Mouse (Mus musculus) stomach, postnatal 0 days (tissue): Measurements from ENCODE around the gene Usp35. TPM values are rescaled to one million over a fixed set of nuclear protein-coding genes. Genes with fewer than 3 reads are reported as not detected.

Source experiments
- ATAC-seq: fragments of 200-750 bp; cut with Nextera tagmentation; 2 replicates; pipeline ENCODE4 v1.8.0; 2017; ENCODE audit not compliant: low FRiP score, low TSS enrichment
- DNase-seq: peaks from one replicate; pipeline ENCODE4 v3.0.0-alpha.2; 2016; ENCODE audit warnings: low spot score
- H3K27ac ChIP-seq: fragments of 300-500 bp; sonication (generic); replicated peaks from 2 replicates; pipeline ENCODE4 v1.5.1; 2014; ENCODE audit warnings: mild to moderate bottlenecking, control low read depth
- H3K27me3 ChIP-seq: fragments of 300-500 bp; sonication (generic); 2 replicates; pipeline ENCODE4 v1.6.1; 2014; ENCODE audit warnings: low read length; ENCODE audit not compliant: control insufficient read depth, insufficient read depth
- H3K36me3 ChIP-seq: fragments of 300-500 bp; sonication (generic); 2 replicates; pipeline ENCODE4 v1.6.1; 2014; ENCODE audit warnings: low read length, mixed read lengths; ENCODE audit not compliant: control insufficient read depth, insufficient read depth
- H3K4me1 ChIP-seq: fragments of 300-500 bp; sonication (generic); replicated peaks from 2 replicates; pipeline ENCODE4 v1.6.1; 2014; ENCODE audit warnings: antibody characterized with exemption; ENCODE audit not compliant: control insufficient read depth, insufficient read depth
- H3K4me2 ChIP-seq: fragments of 300-500 bp; sonication (generic); replicated peaks from 2 replicates; pipeline ENCODE4 v1.6.1; 2014; ENCODE audit warnings: low read depth, mild to moderate bottlenecking, control low read depth, moderate library complexity
- H3K4me3 ChIP-seq: fragments of 300-500 bp; sonication (generic); 2 replicates; pipeline ENCODE4 v1.5.1; 2014; ENCODE audit warnings: low read depth, low read length, control low read depth
- H3K9ac ChIP-seq: fragments of 300-500 bp; sonication (generic); 2 replicates; pipeline ENCODE4 v1.6.1; 2014; ENCODE audit warnings: mild to moderate bottlenecking, low read length, control low read depth, mixed read lengths
- H3K9me3 ChIP-seq: fragments of 300-500 bp; sonication (generic); 2 replicates; pipeline ENCODE4 v1.6.1; 2016; ENCODE audit warnings: low read length; ENCODE audit not compliant: control insufficient read depth
- CTCF ChIP-seq: IDR thresholded peaks from 2 replicates; pipeline ENCODE4 v1.5.1; 2016; ENCODE audit warnings: antibody characterized with exemption, low read depth, mild to moderate bottlenecking, moderate library complexity
- EP300 ChIP-seq: optimal IDR thresholded peaks from 2 replicates; pipeline ENCODE3; 2016; ENCODE audit warnings: antibody characterized with exemption
- WGBS: fragments of 180-500 bp; shearing (Covaris S2); extraction: QIAGEN DNeasy Blood & Tissue Kit; methylation state at CpG from one replicate; pipeline ENCODE4 v1.1.7; 2014; 5-methylcytosine and 5-hydroxymethylcytosine counted together
- polyA plus RNA-seq: library from polyadenylated mRNA; unstranded; fragments of >200 nt; fragmentation: Nextera tagmentation; extraction: Ambion mirVana; gene quantifications from 2 replicates; pipeline ENCODE4 v1.2.1, GENCODE M21; 2015

Gene Usp35
- polyA plus RNA-seq, 1 experiment from 2014 or later: 0.62 TPM

DNA sequence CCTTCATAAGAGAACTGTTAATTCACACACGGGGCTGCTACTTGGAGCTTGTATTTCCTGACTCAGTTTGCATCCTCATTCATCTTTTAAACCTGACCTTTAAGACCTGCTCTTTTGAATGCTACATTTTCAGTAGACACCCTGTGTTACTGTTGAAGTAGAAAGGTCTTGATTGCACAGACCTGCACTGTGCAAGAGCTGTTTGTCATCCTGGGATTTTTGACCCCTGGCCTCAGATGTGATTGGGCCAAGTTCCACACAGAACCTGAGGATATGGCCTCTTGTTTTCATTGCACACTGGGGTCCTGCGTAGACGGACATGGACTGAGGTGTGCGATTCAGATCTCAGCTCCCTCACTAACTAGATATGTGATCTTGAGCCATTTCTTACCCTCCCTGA, 6.8 kb upstream of the Usp35 start:
- Histone ChIP-seq H3K36me3 (no peaks in the 10 kb centered on the region), H3K4me1 (no peaks in the 10 kb centered on the region; the same call in 1 of the 2 replicates), H3K9ac (no peak overlapping the region), H3K9me3 (no peaks in the 10 kb centered on the region), H3K27ac (no peak overlapping the region), H3K27me3 (no peaks in the 10 kb centered on the region), H3K4me3 (no peak overlapping the region), H3K4me2 (no peak overlapping the region)
- no peak for TF ChIP-seq CTCF
- no peak for TF ChIP-seq EP300
- WGBS: 74% methylated on average over 4 of the region's 4 CpGs
- ATAC-seq (no peak), DNase-seq (no peak)

DNA sequence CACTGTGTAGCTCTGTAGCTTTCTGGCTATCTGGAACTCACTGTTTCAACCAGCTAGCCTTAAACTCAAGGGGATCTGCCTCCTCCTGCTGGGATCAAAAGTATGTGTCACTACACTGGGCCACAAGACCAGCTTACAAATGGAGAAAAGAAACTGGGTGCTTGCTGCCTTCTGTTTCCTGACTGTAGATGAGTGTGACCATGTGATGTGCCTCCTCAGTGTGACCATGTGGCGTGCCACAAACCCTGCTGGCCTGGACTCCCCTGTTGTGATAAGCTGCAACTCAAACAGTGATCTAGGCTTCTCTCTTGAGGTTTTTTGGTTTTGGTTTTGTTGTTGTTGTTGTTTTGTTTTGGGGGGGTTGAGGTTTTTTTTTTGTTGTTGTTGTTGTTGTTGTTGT, 4.9 kb upstream of the Usp35 start:
- 88% methylated on average over 1 of the region's 1 CpGs for WGBS
- no peak for TF ChIP-seq CTCF
- no peak for TF ChIP-seq EP300
- ATAC-seq: no peak
- H3K9me3 ChIP-seq: no peaks in the 10 kb centered on the region
- no peak overlapping the region for H3K4me3 ChIP-seq
- no peak overlapping the region for H3K9ac ChIP-seq
- H3K36me3 ChIP-seq: no peaks in the 10 kb centered on the region
- no peaks in the 10 kb centered on the region; the same call in 1 of the 2 replicates for H3K4me1 ChIP-seq
- no peak for DNase-seq
- no peaks in the 10 kb centered on the region for H3K27me3 ChIP-seq
- H3K4me2 ChIP-seq: no peak overlapping the region
- no peak overlapping the region for H3K27ac ChIP-seq

DNA sequence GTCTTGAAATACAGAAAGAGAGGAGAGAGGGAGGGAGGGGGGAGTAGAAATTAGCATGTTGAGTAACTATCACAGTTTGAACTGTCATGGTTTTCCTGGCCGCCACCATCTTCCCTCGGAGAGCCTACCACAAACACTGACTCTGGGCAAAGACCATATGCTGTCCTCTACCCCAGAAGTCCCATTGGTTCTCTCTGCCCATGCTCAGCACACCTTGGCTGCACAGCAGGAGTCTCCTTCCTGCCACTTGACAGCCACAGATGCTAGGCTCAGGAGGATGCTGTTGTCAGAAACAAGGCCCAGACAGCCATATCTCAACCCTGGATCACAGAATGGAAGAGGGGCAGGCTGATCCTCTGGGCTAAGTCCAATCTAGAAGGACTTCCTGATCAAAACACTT, 2.6 kb upstream of the Usp35 start:
- H3K27me3 ChIP-seq: no peaks in the 10 kb centered on the region
- TF ChIP-seq CTCF (no peak), EP300 (no peak)
- H3K27ac ChIP-seq: no peak overlapping the region
- H3K4me1 ChIP-seq: 0 out of 2 replicates have a peak, but pooled peaks cover 3% of the 10 kb centered on the region
- no peak for DNase-seq
- WGBS: 95% methylated on average over 2 of the region's 2 CpGs
- no peak for ATAC-seq
- no peak overlapping the region for H3K4me2 ChIP-seq
- H3K9me3 ChIP-seq: no peaks in the 10 kb centered on the region
- H3K4me3 ChIP-seq: no peak overlapping the region
- no peaks in the 10 kb centered on the region for H3K36me3 ChIP-seq
- no peak overlapping the region for H3K9ac ChIP-seq

DNA sequence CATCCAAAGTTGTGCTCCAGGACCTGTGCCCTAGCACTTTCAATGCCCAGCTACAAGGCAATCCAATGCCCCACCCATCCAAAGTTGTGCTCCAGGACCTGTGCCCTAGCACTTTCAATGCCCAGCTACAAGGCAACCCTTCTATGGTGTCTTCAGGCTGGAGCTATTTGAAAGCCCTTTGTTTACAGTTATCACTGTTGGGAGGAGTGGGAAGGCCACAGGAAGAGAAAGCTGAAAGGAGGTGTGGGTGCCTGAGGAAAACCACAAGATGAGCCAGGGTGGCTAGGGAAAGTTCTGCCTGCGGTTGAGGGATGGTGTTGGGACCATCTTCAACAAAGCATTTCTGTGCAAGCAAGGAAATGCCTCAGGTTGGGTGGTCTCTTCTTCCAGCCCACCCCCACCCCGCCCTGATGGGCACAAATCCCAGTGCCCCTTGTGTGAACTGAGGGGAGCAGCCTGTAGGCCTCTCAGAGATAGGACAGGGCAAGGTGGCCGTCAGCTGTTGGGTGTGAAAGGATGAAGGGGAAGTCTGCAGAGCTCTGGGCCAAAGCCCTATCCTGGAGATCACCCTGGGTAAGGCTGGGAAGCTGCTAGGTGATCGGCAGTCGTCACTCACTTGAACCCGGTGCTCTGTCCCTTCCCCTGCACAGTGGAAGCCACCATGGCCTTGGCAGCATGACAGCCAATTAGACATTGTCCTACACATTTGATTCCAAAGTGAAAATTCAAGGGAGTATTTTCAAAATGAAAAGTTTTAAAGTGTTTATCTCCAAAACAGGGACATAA, 1.5 kb upstream of the Usp35 start:
- no peak overlapping the region for H3K27ac ChIP-seq
- no peak overlapping the region for H3K9ac ChIP-seq
- H3K4me2 ChIP-seq: peak overlapping the region; percentile 69; the same call in 1 of the 2 replicates
- H3K36me3 ChIP-seq: no peaks in the 10 kb centered on the region
- H3K4me3 ChIP-seq: no peak overlapping the region
- TF ChIP-seq CTCF (no peak), EP300 (no peak)
- WGBS: 83% methylated on average over 6 of the region's 6 CpGs
- no peaks in the 10 kb centered on the region for H3K27me3 ChIP-seq
- H3K4me1 ChIP-seq: 0 out of 2 replicates have a peak, but pooled peaks cover 3% of the 10 kb centered on the region
- DNase-seq (no peak), ATAC-seq (no peak)
- H3K9me3 ChIP-seq: no peaks in the 10 kb centered on the region

DNA sequence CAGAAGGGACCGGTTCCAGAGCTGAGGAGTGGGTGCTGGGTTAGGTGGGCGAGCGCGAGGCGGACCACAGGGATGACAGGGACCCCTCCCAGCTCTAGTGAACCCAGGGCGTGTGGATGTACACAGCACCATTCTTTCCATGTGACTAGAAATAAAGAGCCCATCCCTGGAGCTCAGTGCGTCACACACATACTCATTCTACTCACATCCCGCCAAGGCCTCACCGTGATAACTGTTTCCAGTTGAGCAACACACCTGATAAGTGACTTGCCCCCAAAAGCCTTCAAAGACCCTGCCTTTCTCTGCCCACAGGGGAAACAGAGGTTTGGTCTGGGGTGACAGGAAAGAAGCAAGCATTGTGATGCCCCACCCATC, 834 bp upstream of the Usp35 start:
- Histone ChIP-seq H3K27ac (no peak overlapping the region), H3K27me3 (no peaks in the 10 kb centered on the region), H3K36me3 (no peaks in the 10 kb centered on the region), H3K9me3 (no peaks in the 10 kb centered on the region), H3K4me3 (peak overlapping the region; percentile 83), H3K4me2 (peak overlapping the region; percentile 69), H3K4me1 (0 out of 2 replicates have a peak, but pooled peaks cover 3% of the 10 kb centered on the region), H3K9ac (peak overlapping the region; percentile 76)
- DNase-seq (no peak), ATAC-seq (peak; percentile 49)
- WGBS: 1% methylated on average over 9 of the region's 9 CpGs
- TF ChIP-seq EP300 (no peak), CTCF (no peak)

DNA sequence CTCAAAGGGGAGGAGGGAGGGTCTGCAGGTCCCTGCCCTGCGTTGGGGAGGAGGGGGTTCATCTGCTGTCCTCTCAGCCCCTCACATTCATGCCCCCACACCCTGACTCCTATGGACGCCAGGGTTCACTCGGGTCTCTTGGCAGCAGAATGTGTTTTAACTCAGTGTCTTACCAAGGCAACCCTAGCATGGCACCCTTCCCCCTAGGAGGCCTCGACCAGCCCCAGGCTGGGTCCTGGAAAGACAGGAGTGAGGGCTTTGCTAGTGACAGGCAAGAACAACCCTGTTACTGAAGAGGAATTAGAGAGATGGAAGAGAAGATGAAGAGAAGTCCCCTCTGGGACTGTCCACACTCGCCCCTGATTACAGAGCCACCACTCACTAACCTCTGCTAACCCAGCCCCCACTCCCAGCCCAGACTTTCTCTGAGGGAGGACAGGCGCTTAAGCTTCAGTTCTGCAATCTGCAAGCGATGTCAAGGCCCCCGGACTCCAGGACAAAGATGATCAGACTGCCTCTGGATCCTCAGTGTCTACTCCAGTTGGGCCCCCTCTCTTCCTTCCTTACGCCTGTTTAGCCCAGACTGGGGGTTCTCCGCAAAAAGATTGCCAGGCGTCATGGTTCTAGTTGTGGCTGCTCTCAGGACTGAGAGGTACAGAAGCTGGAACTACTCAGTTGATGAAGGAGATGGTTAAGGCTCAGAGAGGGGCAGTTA, 732 bp downstream of the Usp35 start:
- 59% methylated on average over 11 of the region's 11 CpGs for WGBS
- H3K27me3 ChIP-seq: no peaks in the 10 kb centered on the region
- H3K4me1 ChIP-seq: 0 out of 2 replicates have a peak, but pooled peaks cover 3% of the 10 kb centered on the region
- ATAC-seq (no peak), DNase-seq (no peak)
- peak overlapping the region; percentile 69 for H3K4me2 ChIP-seq
- TF ChIP-seq EP300: no peak
- TF ChIP-seq CTCF: no peak
- H3K4me3 ChIP-seq: peak overlapping the region; percentile 83
- H3K9me3 ChIP-seq: no peaks in the 10 kb centered on the region
- H3K27ac ChIP-seq: no peak overlapping the region
- peak overlapping the region; percentile 66; the same call in 1 of the 2 replicates for H3K9ac ChIP-seq
- H3K36me3 ChIP-seq: no peaks in the 10 kb centered on the region
